Comparison of ENCODE assay signal across 23 mouse cellular contexts in the genomic region with DNA sequence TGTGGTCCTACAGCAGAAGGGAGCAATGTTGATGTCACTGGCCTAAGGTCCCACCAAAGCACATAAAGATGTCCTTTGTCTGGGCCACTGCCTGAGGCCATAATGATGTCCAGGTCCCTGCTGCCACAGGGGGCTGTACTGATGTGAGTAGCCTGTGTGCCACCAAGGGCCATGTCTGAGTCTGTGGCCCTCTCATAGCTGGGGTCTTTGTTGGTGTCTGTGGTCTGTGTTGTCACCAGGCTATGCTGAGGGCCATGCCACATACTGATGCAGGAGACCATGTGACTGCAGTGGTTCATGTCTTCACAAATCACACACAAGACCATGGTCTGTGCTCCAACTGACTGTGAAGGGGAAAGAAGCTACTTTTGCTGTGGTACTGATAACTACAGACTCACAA.
"Had no signal": no experiment of that assay in that cellular context is flagged by ENCODE, and none has a peak within 500 bp of the region (broad histone marks: within the 10 kb centered on the region; RNA-seq: fewer than 3 reads in every experiment).

No protein-coding gene starts in this region.

- ATAC-seq: liver, postnatal 0 days; lung, postnatal 0 days had no signal

- H3K9me3 ChIP-seq: liver, embryonic 13.5 days; liver, embryonic 15.5 days; lung, embryonic 15.5 days; neural tube, embryonic 13.5 days; neural tube, embryonic 15.5 days; stomach, embryonic 15.5 days had no signal

- H3K4me1 ChIP-seq: liver, embryonic 13.5 days; liver, embryonic 15.5 days; lung, embryonic 15.5 days; megakaryocyte, embryonic 14.5 days; neural tube, embryonic 13.5 days; stomach, embryonic 15.5 days had no signal

- H3K27ac ChIP-seq: liver, embryonic 13.5 days; liver, embryonic 15.5 days; lung, embryonic 15.5 days; macrophage; neural tube, embryonic 13.5 days; neural tube, embryonic 15.5 days; stomach, embryonic 15.5 days had no signal

- H3K4me2 ChIP-seq: liver, embryonic 11.5 days; liver, embryonic 13.5 days; liver, embryonic 15.5 days; lung, embryonic 15.5 days; neural tube, embryonic 13.5 days; neural tube, embryonic 15.5 days; stomach, embryonic 15.5 days had no signal

- H3K4me3 ChIP-seq: liver, embryonic 13.5 days; liver, embryonic 15.5 days; lung, embryonic 15.5 days; megakaryocyte, embryonic 14.5 days; myocyte; neural tube, embryonic 13.5 days; neural tube, embryonic 15.5 days; stomach, embryonic 15.5 days had no signal

- H3K9ac ChIP-seq: liver, embryonic 13.5 days; liver, embryonic 15.5 days; liver, postnatal 0 days; lung, embryonic 15.5 days; neural tube, embryonic 13.5 days; neural tube, embryonic 15.5 days; stomach, embryonic 15.5 days had no signal

- H3K27me3 ChIP-seq: liver, embryonic 13.5 days; liver, embryonic 15.5 days; lung, embryonic 15.5 days; megakaryocyte, embryonic 14.5 days; neural tube, embryonic 13.5 days; neural tube, embryonic 15.5 days; stomach, embryonic 15.5 days had no signal

- DNase-seq: liver, embryonic 13.5 days; liver, postnatal 0 days; lung, adult 2 months; lung, postnatal 14 days; lung, postnatal 36 days; retina, postnatal 1 day; right cerebral cortex, adult 18-20 months; right cerebral cortex, postnatal 25 days; right cerebral cortex, postnatal 4 days; spleen, adult 18-20 months; thymus, adult 18-20 months; thymus, postnatal 14 days; thymus, postnatal 36 days had no signal

- H3K36me3 ChIP-seq: liver, embryonic 13.5 days; liver, embryonic 15.5 days; lung, embryonic 15.5 days; neural tube, embryonic 13.5 days; neural tube, embryonic 15.5 days; stomach, embryonic 15.5 days had no signal
